Mouse (Mus musculus) embryonic stem cell, embryonic (primary cell): ENCODE measurements at regions not wholly inside any gene's neighbourhood (a gene's known extent, or its start where the extent isn't known, plus 50 kb on each side); places are given as distances from the start of the nearest gene placed in this dataset.

ENCODE experiments used
- CTCF ChIA-PET, 4 experiments: fragments of 300-600 bp in 2 of 4; fragments of 350-600 bp in 2 of 4; sonication (Branson Sonifier 250); formaldehyde crosslinking; loops; one replicate each; lab custom pipeline; 2022; ENCODE audit warnings: inconsistent platforms in 2 of 4; lab: Charles Lee
- POLR2A ChIA-PET, 4 experiments: fragments of 300-600 bp in 2 of 4; fragments of 350-600 bp in 2 of 4; sonication (Branson Sonifier 250); formaldehyde crosslinking; loops; one replicate each; lab custom pipeline; 2022; ENCODE audit warnings: antibody characterized with exemption in 4 of 4, inconsistent platforms in 1 of 4; lab: Charles Lee

DNA sequence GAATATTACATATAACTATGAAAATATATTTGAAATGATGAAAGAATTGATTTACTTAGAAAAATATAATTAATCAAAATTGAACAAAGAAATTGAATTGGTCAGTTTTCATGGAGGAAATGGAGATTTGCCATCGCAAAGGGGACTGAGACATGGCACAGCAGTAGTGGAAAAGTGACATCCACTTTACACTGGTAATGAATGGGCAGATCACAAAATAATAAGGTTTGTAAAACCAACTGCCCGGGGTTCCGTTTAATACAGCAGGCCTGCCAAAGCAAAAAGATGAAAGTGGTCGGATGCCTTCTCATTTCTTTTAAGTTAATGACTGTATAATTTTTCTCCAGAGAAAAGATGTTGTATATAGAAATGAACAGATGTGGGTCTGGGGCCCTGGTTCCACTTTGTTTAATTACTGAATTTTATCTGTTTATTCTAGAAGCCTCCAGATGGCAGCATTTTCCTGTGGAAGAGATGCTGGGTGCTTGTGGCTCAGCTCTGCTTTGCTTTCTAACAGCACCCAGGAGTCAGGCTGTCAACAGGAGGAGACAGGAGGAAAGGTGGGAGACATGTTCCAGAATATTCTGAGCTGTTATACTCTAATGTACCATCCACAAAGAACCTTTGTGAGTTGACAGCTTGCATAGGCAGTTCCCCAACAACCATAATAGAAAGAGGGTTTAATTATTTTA lies 75.6 kb upstream of the Fbxl17 start:
- POLR2A ChIA-PET, result no interaction called here
- CTCF ChIA-PET, result interaction anchor here in 2 of 4 experiments (0.6 to 1.0 kb wide), 2 partner anchors 85 to 249 kb away, joined by 3 to 4 read pairs; no protein-coding TSS in a partner anchor

DNA sequence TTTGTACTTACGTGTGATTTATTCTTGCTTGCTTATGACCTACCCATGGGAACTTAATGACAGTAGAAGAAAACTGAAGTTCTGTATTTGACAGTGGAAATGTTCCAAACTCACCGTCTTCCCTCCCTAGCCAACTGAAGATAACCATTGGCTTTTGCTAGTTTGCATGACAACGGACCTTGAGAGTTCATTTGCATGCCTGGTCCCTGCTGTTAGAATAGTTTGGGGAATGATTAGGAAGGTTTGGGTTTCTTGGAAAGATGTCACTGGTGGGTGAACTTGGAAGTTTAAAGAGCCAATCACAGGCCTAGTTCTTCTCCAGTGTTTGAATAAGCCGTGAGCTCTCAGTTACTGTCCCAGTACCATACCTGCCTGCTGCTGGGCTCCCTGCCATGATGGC lies 83.1 kb upstream of the Fbxl17 start:
- CTCF ChIA-PET, result no interaction called here
- POLR2A ChIA-PET, result no interaction called here

DNA sequence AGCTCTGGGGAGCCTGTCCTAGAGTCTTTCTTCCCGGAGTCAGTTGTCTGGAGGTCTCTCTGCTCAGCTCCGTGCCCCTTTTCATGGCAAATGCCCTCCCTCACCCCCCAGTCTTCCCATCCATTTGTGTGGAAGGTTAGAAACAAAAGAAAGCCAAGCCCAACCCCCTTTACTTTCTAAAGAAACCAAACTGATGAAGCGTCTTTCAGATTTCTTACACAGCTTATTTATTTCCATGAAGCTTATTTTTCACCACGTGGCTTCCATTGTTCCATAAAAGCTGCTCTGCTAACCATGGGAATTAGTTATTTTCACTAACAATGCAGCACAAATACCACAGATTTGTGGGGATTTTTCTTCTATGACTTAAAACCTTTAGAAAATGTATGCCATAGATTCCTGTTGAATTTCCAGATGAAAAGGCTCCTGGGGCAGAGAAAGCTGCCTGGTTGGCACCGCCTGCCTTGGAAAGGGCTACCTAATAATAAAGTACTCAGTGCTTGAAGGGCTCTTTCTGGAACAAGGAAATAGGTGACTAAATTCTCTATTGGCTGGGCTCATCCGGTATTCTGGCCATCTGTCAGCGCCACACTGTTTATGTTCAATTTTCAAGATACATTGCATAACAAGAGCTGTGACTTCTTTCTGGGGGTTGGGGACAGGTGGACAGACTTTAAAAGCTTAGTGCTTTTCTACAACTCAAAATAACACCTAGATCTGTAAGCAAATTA lies 107.4 kb upstream of the Fbxl17 start:
- ChIA-PET POLR2A (interaction anchor here in 1 of 4 experiments (0.5 kb wide), 1 partner anchor 1094 kb away, joined by 3 read pairs; no protein-coding TSS in a partner anchor), CTCF (no interaction called here)

DNA sequence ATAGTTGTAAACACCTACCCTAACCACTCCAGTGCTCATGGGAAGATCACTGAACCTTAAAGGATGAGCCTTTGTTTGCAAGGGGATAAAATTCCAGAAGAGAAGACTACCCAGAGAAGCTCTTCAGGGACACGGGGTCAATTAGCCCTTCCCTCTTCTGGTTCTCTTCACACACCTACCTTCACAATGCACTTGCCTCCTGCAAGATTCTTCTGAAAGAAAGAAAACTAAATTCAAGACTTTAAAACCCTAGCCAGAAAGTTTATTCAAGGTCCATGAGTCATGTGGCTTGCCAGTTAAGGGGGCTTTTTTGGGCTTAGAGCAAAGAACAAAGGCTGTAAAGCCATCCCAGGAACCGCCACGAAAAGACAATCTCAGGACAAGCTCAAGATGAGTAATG lies 122.9 kb upstream of the Fbxl17 start:
- CTCF ChIA-PET, result no interaction called here
- POLR2A ChIA-PET, result no interaction called here

DNA sequence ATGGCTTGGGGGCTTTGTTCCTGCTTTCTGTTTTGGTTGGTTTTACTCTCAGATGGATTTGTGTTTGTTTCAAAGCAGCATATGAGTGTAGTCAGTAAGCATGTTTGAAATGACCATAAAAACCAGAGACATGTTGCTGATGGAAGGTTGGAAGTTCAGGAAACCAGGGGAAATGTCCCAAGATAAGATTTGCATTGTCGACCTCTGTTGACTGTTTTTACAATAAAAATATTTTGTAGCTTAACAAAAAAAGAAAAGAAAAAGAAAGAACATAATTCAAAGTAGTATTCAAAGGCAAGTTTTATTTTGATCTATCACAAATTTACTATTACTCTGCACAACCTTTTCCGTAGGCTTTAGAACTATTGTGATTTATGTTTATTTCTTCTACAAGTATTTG lies 137.8 kb upstream of the Fbxl17 start:
- CTCF ChIA-PET, result no interaction called here
- POLR2A ChIA-PET, result no interaction called here

DNA sequence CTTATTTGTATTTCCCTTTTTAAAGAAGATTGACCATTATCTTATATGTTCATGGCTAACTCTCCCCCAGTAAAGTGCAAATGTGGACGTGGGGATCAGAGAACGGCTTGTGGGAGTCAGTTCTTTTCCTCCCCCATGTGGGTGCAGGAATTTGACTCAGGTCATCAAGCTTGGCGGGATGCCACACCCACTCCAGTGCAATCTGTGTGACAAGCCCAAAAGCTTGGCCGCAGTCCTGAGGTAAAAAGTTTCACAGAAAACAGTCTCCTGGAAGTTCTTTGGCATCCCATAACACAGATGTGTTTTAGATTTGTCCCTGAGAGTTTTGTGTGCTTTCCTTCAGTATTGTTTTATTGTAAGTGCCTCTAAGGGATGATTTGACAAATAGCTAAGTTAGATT lies 144.6 kb upstream of the Fbxl17 start:
- ChIA-PET CTCF (no interaction called here), POLR2A (no interaction called here)

DNA sequence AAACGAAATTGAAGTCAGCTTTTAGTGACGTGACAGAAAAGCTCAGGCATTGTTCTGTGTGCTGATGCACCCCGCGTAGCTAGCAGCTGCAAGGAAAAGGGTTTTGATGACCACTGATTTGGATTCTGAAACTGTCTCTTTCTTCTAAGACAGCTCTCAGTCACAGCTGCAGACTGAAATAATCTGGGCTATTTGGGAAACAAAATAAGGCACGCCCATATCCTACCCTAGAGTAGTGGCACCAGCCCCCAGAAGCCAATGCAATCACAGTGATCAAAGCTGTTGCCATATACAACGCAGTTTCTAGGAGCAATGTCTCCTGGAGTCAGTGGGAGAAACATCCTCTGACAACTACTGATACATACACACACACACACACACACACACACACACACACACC lies 157.9 kb upstream of the Fbxl17 start:
- ChIA-PET POLR2A (interaction anchor here in 1 of 4 experiments (0.8 kb wide), 1 partner anchor 19 kb away, joined by 3 read pairs; no protein-coding TSS in a partner anchor), CTCF (no interaction called here)

DNA sequence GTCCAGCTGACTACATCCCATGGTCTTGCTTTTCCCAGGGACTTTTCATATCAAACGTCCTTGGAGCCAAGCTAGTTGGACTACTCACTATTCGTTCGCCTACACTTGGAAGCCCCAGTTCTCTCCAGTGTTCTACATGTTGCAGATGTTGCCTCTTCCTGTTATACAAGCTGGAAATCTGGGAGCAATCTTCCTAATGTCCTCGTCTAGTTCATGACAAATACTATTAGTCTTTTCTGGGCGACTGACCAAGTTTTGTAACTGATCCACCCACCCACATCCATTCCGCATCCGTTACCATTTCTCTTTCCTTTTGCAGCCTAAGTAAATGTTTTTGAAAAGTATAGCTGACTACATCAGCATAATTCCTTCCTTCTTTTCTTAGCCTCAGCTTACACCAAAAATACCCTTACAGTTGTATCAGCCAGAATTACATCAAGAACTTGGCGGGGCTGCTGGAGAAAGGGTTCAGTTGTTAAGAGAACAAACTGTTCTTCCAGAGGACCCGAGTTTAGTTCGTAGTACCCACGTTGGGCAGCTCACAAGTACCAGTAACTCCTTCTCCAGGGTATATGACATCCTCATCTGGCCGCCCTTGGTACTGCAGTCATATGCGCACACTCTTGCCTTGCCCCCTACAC lies 161.1 kb upstream of the Fbxl17 start:
- POLR2A ChIA-PET, result interaction anchor here in 1 of 4 experiments (0.9 kb wide), 1 partner anchor 19 kb away, joined by 3 read pairs; no protein-coding TSS in a partner anchor
- CTCF ChIA-PET, result interaction anchor here in 2 of 4 experiments (0.5 to 0.7 kb wide), 3 partner anchors 9 to 85 kb away, joined by 3 to 9 read pairs (median 4); no protein-coding TSS in a partner anchor

DNA sequence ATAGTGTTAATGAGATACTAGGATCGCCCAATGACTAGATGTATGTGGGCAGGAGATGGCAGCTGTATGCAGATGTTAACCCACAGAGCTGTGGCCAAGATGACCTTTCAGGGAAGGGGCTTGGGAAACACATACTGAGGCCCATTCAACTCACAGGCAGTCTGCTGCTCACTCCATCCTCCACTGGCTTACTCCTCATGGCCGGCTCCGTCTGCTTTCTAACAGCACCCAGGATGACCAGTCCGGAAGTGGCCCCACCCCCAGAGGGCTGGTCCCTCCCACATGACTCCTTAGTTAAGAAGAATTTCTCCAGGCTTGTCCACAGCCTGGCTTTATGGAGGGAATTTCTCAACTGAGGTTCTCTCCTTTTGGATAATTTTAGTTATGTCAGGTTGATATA lies 161.8 kb upstream of the Fbxl17 start:
- CTCF ChIA-PET, result no interaction called here
- POLR2A ChIA-PET, result interaction anchor here in 1 of 4 experiments (0.9 kb wide), 1 partner anchor 19 kb away, joined by 3 read pairs; no protein-coding TSS in a partner anchor

DNA sequence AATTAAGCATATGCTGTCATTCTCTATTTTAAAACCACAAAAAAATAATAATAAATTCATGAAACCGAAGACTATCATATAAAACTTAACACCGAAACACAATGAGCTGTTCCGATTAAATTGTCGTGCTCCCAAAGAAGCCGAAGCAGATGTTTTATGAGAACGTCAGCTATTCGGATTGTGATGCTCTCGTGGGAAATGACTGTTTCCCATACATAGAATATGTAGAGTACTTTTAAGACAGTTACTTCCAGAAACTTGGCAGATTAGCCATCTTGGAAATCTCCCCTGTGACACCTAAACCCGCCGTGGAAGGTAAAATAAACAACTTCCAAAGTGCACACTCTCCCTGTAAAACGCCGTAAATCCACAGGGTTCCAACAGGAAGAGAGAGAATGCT lies 162.4 kb upstream of the Fbxl17 start:
- POLR2A ChIA-PET, result no interaction called here

DNA sequence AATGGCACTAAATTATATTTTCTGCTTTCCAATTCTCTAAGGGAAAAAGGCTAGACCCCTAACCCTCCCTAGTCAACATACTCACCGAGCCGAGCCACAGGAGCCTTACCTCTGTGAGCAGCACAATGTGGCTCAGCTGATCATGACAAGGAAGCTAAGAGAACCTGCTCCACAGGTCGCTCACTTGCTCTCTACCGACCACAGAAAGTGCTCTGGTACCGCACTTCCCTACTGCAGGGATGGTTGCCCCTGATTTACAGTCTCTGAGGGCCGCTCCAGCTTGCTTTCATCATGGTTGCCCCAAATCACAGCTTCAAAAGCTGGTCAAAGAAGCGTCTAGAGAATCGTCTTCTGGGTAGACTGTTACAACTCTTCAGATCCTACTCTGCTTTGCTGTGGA lies 177.0 kb upstream of the Fbxl17 start:
- ChIA-PET POLR2A (interaction anchor here in 1 of 4 experiments (1.2 kb wide), 1 partner anchor 12 kb away, joined by 4 read pairs; no protein-coding TSS in a partner anchor), CTCF (no interaction called here)

More for the DNA sequence above, 162.4 kb upstream of the Fbxl17 start:
- CTCF ChIA-PET, result no interaction called here

DNA sequence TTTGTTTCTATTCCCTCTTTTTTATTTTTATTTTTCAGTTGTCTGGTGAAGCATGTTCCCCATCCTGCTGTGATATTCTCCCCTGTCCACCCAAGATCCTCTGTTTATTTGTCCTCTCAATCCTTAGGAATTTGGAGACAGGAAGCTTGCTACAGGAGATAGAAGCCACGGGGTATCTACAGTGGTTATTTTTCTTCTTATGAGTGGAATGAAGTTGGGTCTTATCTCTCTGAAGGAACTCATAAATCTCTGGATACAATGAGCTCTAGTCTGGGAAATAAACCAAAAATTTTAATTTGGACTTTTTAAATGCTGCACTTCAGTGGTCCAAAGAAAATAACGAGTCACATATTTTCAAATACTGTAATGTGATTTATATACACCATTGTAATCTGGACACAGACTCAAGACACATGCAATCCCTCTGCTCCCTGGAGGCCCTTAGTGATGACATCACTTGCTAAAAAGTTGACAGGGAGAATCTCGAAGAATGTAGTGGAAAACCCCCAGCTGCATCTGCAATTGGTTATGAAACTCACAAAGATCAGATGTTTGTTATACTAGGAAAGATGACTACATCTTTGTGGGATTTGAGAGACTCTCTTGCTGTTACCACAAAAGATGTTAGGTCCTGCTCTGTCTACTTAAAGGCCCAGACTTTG lies 178.3 kb upstream of the Fbxl17 start:
- ChIA-PET POLR2A (no interaction called here), CTCF (no interaction called here)

DNA sequence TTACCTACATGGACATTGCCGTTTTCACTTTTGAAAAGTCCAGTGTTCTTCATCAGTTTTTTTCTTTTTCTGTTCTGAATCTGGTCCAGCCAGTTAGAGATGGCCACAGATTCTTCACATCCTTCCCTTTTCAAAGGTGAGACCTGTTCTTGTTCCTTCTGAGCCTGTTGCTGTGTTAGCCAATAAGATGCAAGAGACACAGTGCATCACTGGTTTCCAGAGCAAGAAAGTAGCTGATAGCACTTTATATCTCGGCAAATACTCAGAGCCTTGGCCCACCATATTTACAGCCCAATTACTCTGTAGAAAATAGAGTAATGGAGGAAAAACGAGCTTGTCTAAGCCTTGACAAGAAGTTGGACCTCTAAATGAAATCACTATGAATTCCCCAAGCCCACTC lies 180.7 kb upstream of the Fbxl17 start:
- ChIA-PET POLR2A (interaction anchor here in 1 of 4 experiments (1.2 kb wide), 1 partner anchor 19 kb away, joined by 3 read pairs; no protein-coding TSS in a partner anchor), CTCF (no interaction called here)

DNA sequence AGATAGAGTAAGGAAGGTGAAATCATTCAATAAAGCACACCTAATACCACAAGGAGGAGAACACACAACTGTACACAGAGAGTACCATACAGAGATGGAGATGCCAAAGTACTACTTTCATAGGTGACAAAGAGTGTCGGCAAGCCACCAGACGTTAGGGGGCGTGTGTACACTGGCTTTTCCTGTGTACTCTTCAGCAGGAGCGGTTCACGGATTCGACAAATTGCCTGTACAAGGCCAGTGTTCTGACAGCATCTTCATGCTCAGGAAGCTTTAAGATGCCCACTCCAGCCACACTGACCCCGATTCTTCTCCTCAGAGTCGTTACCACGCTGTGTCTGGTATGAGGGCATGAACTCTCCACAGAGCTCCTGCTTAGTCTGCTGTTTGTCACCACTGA lies 179.5 kb upstream of the Fer start:
- POLR2A ChIA-PET, result interaction anchor here in 1 of 4 experiments (0.7 kb wide), 1 partner anchor 178 kb away, joined by 4 read pairs; no protein-coding TSS in a partner anchor
- CTCF ChIA-PET, result interaction anchor here in 1 of 4 experiments (0.9 kb wide), 1 partner anchor 692 kb away, joined by 3 read pairs; no protein-coding TSS in a partner anchor

DNA sequence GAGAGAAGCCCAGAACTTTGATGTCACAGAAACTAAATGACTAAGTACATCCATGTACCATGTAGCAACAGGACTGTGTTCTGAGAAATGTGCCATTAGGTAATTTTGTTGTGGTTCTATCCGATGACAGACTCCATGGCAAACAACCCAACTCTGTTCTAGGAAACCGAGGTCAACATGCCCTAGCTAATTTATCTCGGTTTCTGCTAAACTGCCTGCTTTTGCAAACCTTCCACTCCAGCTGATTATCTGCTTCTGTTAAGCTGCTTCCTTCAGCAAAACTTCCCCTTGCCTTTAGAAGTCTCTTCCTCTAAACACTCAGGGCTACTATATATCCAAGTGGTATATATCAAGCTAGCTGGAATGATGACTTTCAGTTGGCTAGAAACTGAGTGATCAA lies 178.8 kb upstream of the Fer start:
- ChIA-PET POLR2A (no interaction called here), CTCF (interaction anchor here in 1 of 4 experiments (0.9 kb wide), 1 partner anchor 691 kb away, joined by 3 read pairs; no protein-coding TSS in a partner anchor)

DNA sequence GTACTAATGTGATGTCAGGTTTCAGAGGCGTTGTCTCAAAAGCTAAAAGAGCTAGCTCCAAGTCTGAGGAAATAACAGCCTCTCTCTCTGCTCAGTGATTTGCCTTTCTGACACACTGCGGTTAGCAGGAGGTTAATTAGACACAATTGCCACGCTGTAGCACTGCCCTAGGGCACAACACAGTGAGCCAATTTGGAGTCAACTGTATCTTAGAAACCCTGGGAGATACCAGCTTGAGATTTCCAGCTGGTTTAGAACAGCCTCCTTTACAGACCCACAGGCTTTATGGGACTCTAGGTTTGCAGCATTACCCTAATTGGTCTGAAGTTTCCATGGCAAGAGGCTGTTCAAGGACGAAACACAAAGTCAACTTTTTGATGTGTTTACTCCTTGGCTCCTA lies 176.9 kb upstream of the Fer start:
- CTCF ChIA-PET, result no interaction called here
- POLR2A ChIA-PET, result interaction anchor here in 1 of 4 experiments (1.1 kb wide), 1 partner anchor 10 kb away, joined by 3 read pairs; no protein-coding TSS in a partner anchor

DNA sequence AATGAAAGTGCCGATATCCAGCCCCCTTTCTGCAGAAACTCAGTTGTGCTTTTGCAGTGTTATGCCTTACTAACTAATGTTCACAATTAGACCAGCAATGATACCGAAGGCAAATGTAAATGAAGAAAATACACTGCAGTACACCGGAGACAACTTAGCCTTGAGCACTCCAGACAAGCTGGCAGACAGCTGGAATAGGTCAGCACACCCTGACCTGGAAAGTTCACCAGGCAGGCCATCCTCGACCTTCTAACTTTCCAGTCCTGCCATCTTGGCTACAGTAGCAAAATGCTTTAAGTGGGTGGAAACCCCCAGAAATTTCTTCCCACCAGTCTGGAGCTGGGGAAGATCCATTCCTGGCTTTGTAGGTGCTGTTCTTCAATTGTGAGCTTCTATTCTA lies 176.5 kb upstream of the Fer start:
- CTCF ChIA-PET, result no interaction called here
- POLR2A ChIA-PET, result no interaction called here

DNA sequence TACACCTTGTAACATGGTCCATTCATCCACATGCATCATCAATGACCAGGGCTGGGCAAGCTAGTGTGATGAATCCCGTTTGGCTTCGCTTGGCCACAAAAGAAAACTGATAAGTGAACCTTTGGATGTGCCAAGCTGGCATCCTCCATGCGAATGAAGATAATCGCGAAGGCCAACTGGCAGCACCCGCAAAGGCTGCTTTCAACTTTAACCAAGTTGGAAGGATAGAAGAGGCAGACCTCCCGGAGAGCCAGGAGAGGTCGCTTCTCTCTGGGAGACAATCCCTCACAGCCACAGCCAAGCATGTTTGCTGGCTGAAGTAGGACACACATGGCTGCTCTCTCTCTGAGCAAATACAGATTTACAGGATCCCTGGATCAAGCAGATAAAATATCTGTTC lies 173.6 kb upstream of the Fer start:
- ChIA-PET CTCF (no interaction called here), POLR2A (no interaction called here)
